Mouse (Mus musculus) ES-E14 (cell line): Measurements from ENCODE around the gene Birc7. TPM values are rescaled to one million over a fixed set of nuclear protein-coding genes. Genes with fewer than 3 reads are reported as not detected.

ENCODE experiments used
- DNase-seq: peaks from one replicate; pipeline ENCODE4 v3.0.0-alpha.2; 2013; ENCODE audit warnings: low read depth, low spot score
- H3K27ac ChIP-seq: 2 replicates; pipeline ENCODE4 v1.5.1; 2012; ENCODE audit warnings: low read depth, mild to moderate bottlenecking, low read length, moderate library complexity, mixed read lengths; ENCODE audit not compliant: poor library complexity, insufficient read depth, severe bottlenecking
- H3K36me3 ChIP-seq: 2 replicates; pipeline ENCODE4 v1.6.1; 2012; ENCODE audit warnings: mild to moderate bottlenecking, low read length, moderate library complexity, mixed read lengths; ENCODE audit not compliant: control insufficient read depth, poor library complexity, insufficient read depth, severe bottlenecking
- H3K4me1 ChIP-seq, 2 experiments: fragments of 150-350 bp in 1 of 2; sonication (generic) in 1 of 2; 2 replicates each; pipeline ENCODE4 v1.6.1; 2012; ENCODE audit warnings: low read length in 2 of 2, mild to moderate bottlenecking in 1 of 2, mixed read lengths in 1 of 2; ENCODE audit not compliant: control insufficient read depth in 2 of 2, insufficient read depth in 2 of 2, poor library complexity in 1 of 2
- H3K4me3 ChIP-seq, 2 experiments: fragments of 150-350 bp in 1 of 2; sonication (generic) in 1 of 2; 2 replicates each; pipeline ENCODE4 v1.5.1; 2012; ENCODE audit warnings: low read length in 2 of 2, low read depth in 1 of 2, mild to moderate bottlenecking in 1 of 2, mixed read lengths in 1 of 2; ENCODE audit not compliant: insufficient read depth in 1 of 2, poor library complexity in 1 of 2, severe bottlenecking in 1 of 2
- H3K9ac ChIP-seq: 2 replicates; pipeline ENCODE4 v1.6.1; 2012; ENCODE audit warnings: low read depth, mild to moderate bottlenecking, low read length, mixed read lengths; ENCODE audit not compliant: poor library complexity, insufficient read depth, severe bottlenecking
- H3K9me3 ChIP-seq: fragments of 150-350 bp; sonication (generic); 2 replicates; pipeline ENCODE4 v1.6.1; 2012; ENCODE audit warnings: low read depth, mild to moderate bottlenecking, low read length; ENCODE audit not compliant: control insufficient read depth, insufficient read depth
- CHD2 ChIP-seq: IDR thresholded peaks from 2 replicates; pipeline ENCODE4 v1.6.1; 2014; ENCODE audit warnings: mild to moderate bottlenecking, low read depth, low read length, inconsistent platforms
- HCFC1 ChIP-seq: IDR thresholded peaks from 2 replicates; pipeline ENCODE4 v1.6.1; 2012; ENCODE audit warnings: low read length, inconsistent platforms, borderline replicate concordance; ENCODE audit not compliant: insufficient read depth
- MAFK ChIP-seq: IDR thresholded peaks from 2 replicates; pipeline ENCODE4 v1.6.1; 2014; ENCODE audit warnings: mild to moderate bottlenecking, low read depth, low read length, inconsistent platforms; ENCODE audit not compliant: insufficient read depth
- ZC3H11A ChIP-seq: IDR thresholded peaks from 2 replicates; pipeline ENCODE4 v1.6.1; 2012; ENCODE audit warnings: low read depth, mild to moderate bottlenecking, inconsistent platforms, low read length, borderline replicate concordance
- ZNF384 ChIP-seq: IDR thresholded peaks from 2 replicates; pipeline ENCODE4 v1.6.1; 2012; ENCODE audit warnings: low read depth, low read length, inconsistent platforms
- in situ Hi-C, 2 experiments: fragments of 600-800 bp; cut with MboI; formaldehyde crosslinking; loops; one replicate each; pipeline ENCODE4 v1.15.1; 2025; ENCODE audit warnings: low sequenced_read_pairs in 2 of 2, inconsistent platforms in 1 of 2; ENCODE audit not compliant: unreplicated experiment in 2 of 2
- total RNA-seq: library from RNA; depleted of rRNA; stranded (reverse); fragments of 300-350 nt; gene quantifications from 2 replicates; pipeline ENCODE4 v1.2.3, GENCODE M21; 2012

The Birc7 gene
- total RNA-seq, 1 experiment: 2.1 TPM

GRCm38 (mm10) chr2:180959605-180960004, 30.8 kb downstream of the Birc7 start:
- in situ Hi-C loops: no loop called here
- no peak for TF ChIP-seq HCFC1
- TF ChIP-seq MAFK: no peak
- no peak for TF ChIP-seq CHD2
- TF ChIP-seq ZC3H11A: no peak
- no peak for TF ChIP-seq ZNF384
- no peak for DNase-seq
- Histone ChIP-seq H3K9ac (no peak overlapping the region), H3K36me3 (no peaks in the 10 kb centered on the region), H3K9me3 (no peaks in the 10 kb centered on the region), H3K4me3 (no peak overlapping the region), H3K4me1 (peaks cover 0 to 4% of the 10 kb centered on the region in 2 experiments; a peak in 1 of 4 replicates), H3K27ac (no peak overlapping the region)

GRCm38 (mm10) chr2:180960187-180960586, 31.4 kb downstream of the Birc7 start:
- Histone ChIP-seq H3K4me3 (no peak overlapping the region), H3K4me1 (0 out of 4 replicates have a peak, but pooled peaks cover 0 to 1% of the 10 kb centered on the region in 2 experiments), H3K9ac (no peak overlapping the region), H3K36me3 (no peaks in the 10 kb centered on the region), H3K27ac (no peak overlapping the region), H3K9me3 (no peaks in the 10 kb centered on the region)
- in situ Hi-C loops: no loop called here
- TF ChIP-seq CHD2 (no peak), HCFC1 (no peak), ZNF384 (no peak), ZC3H11A (no peak), MAFK (no peak)
- no peak for DNase-seq

- in situ Hi-C loops: no loop called here
- Histone ChIP-seq H3K9ac (no peak overlapping the region), H3K9me3 (no peaks in the 10 kb centered on the region), H3K4me1 (no peaks in the 10 kb centered on the region), H3K4me3 (no peak overlapping the region), H3K27ac (no peak overlapping the region), H3K36me3 (no peaks in the 10 kb centered on the region)
- no peak for TF ChIP-seq MAFK
- no peak for TF ChIP-seq HCFC1
- TF ChIP-seq ZNF384: no peak
- TF ChIP-seq ZC3H11A: no peak
- TF ChIP-seq CHD2: no peak
- DNase-seq: no peak
Observed at GRCm38 (mm10) chr2:180962616-180963308, 33.9 kb downstream of the Birc7 start.

GRCm38 (mm10) chr2:180963956-180964355, 35.1 kb downstream of the Birc7 start:
- H3K27ac ChIP-seq: no peak overlapping the region
- no peak overlapping the region for H3K4me3 ChIP-seq
- DNase-seq: peak; percentile 78
- H3K36me3 ChIP-seq: 0 out of 2 replicates have a peak, but pooled peaks cover 2% of the 10 kb centered on the region
- peaks cover 0 to 3% of the 10 kb centered on the region in 2 experiments; a peak in 1 of 4 replicates for H3K4me1 ChIP-seq
- TF ChIP-seq ZNF384 (no peak), MAFK (no peak), CHD2 (no peak), ZC3H11A (peak; percentile 48; the same call in 1 of the 2 replicates)
- no peak overlapping the region for H3K9ac ChIP-seq
- in situ Hi-C loops: no loop called here
- H3K9me3 ChIP-seq: no peaks in the 10 kb centered on the region
